Comparison of ENCODE assay signal across 13 mouse cellular contexts in genomic region chr5:26991587-26991986, GRCm38 (mm10).
DNase-seq lines count a peak whose midpoint lies in the region; ATAC-seq lines count a peak whose summit lies in the region.
"Had no signal": no experiment of that assay in that cellular context is flagged by ENCODE, and none has a peak within 500 bp of the region (broad histone marks: within the 10 kb centered on the region; RNA-seq: fewer than 3 reads in every experiment).

No protein-coding gene starts in this region.

- peak; percentile 8 for DNase-seq in right cerebral cortex, adult 18-20 months
- no peak for DNase-seq in right cerebral cortex, postnatal 36 days (ENCODE audit: low spot score in 2 of 2)
- no peak for DNase-seq in kidney, adult 8-10 months
- DNase-seq in urinary bladder, postnatal 4 days (ENCODE audit: low spot score in 2 of 2) = no peak
- DNase-seq: heart, adult 2 months; kidney, postnatal 14 days; liver, embryonic 13.5 days; lung, postnatal 4 days had no signal

- ATAC-seq in forebrain, embryonic 16.5 days = peak; percentile 91
- peak; percentile 89 for ATAC-seq in midbrain, embryonic 12.5 days (ENCODE audit: low FRiP score, low read depth)
- no peak for ATAC-seq in CD4-positive, CD25-positive, alpha-beta regulatory T cell, adult 4 months
- no peak for ATAC-seq in inflammation-experienced regulatory T-cells, adult 6 months

- no peak overlapping the region for H3K4me3 ChIP-seq in forebrain, embryonic 16.5 days (replicated peaks; ENCODE audit: low read length)
- H3K4me3 ChIP-seq in midbrain, embryonic 12.5 days = no peak overlapping the region
- H3K4me3 ChIP-seq: heart, adult 2 months; liver, embryonic 13.5 days had no signal

- H3K9me3 ChIP-seq in forebrain, embryonic 16.5 days (ENCODE audit: control insufficient read depth, low read length) = no peaks in the 10 kb centered on the region
- no peaks in the 10 kb centered on the region for H3K9me3 ChIP-seq in midbrain, embryonic 12.5 days
- H3K9me3 ChIP-seq: liver, embryonic 13.5 days had no signal

- H3K27ac ChIP-seq in forebrain, embryonic 16.5 days (ENCODE audit: low read length) = no peak overlapping the region
- peak overlapping the region; percentile 70 for H3K27ac ChIP-seq in midbrain, embryonic 12.5 days (replicated peaks)
- H3K27ac ChIP-seq: heart, adult 2 months; liver, embryonic 13.5 days; stomach, postnatal 0 days had no signal

- H3K4me1 ChIP-seq in forebrain, embryonic 16.5 days (replicated peaks; ENCODE audit: control insufficient read depth, insufficient read depth, low read length) = peaks cover 9% of the 10 kb centered on the region
- peaks cover 17% of the 10 kb centered on the region for H3K4me1 ChIP-seq in midbrain, embryonic 12.5 days
- H3K4me1 ChIP-seq: liver, embryonic 13.5 days had no signal

- no peak overlapping the region for H3K4me2 ChIP-seq in forebrain, embryonic 16.5 days (ENCODE audit: low read length)
- H3K4me2 ChIP-seq in midbrain, embryonic 12.5 days (replicated peaks) = no peak overlapping the region
- H3K4me2 ChIP-seq: liver, embryonic 13.5 days had no signal

- no peak overlapping the region for H3K9ac ChIP-seq in forebrain, embryonic 16.5 days (replicated peaks; ENCODE audit: low read depth, low read length)
- no peak overlapping the region for H3K9ac ChIP-seq in midbrain, embryonic 12.5 days (replicated peaks)
- H3K9ac ChIP-seq: liver, embryonic 13.5 days had no signal

- H3K36me3 ChIP-seq in forebrain, embryonic 16.5 days (ENCODE audit: control insufficient read depth, insufficient read depth) = no peaks in the 10 kb centered on the region
- no peaks in the 10 kb centered on the region for H3K36me3 ChIP-seq in midbrain, embryonic 12.5 days
- H3K36me3 ChIP-seq: liver, embryonic 13.5 days had no signal

- 0% methylated on average over 2 of the region's 2 CpGs for WGBS in forebrain, embryonic 16.5 days
- 7% methylated on average over 2 of the region's 2 CpGs for WGBS in midbrain, embryonic 12.5 days

- no peaks in the 10 kb centered on the region for H3K27me3 ChIP-seq in forebrain, embryonic 16.5 days (replicated peaks; ENCODE audit: control insufficient read depth, insufficient read depth, low read length)
- no peaks in the 10 kb centered on the region for H3K27me3 ChIP-seq in midbrain, embryonic 12.5 days
- H3K27me3 ChIP-seq: liver, embryonic 13.5 days had no signal

Comparison
In these comparisons a context has a peak if more than half of its experiments do, and no peak if none do; other contexts are left out.
1. ATAC-seq: peak in forebrain, embryonic 16.5 days (single experiment) and midbrain, embryonic 12.5 days (single experiment); none in CD4-positive, CD25-positive, alpha-beta regulatory T cell, adult 4 months (single experiment) and inflammation-experienced regulatory T-cells, adult 6 months (single experiment).